Mouse (Mus musculus): ENCODE results near the gene Pald1.

- TF ChIP-seq CTCF (IDR thresholded peaks at IDR 0.05; ENCODE audit: low read depth, low read length): no peak
- TF ChIP-seq POLR2A (IDR thresholded peaks at IDR 0.05; ENCODE audit: borderline replicate concordance, low read depth, low read length): no peak
These were observed 23.9 kb downstream of the Pald1 start for GRCm38 (mm10) chr10:61359411-61359810.
